Mouse (Mus musculus) bone marrow, adult 2 months (tissue): ENCODE data around the gene Gm9821. TPM values are rescaled to one million over a fixed set of nuclear protein-coding genes. Genes with fewer than 3 reads are reported as not detected.

Experiments
- H3K27ac ChIP-seq: fragments of 200-500 bp; 2 replicates; pipeline ENCODE4 v1.5.1; 2012; ENCODE audit warnings: low read depth, mild to moderate bottlenecking, control low read depth, inconsistent platforms, low read length; ENCODE audit not compliant: control insufficient read depth, poor library complexity, insufficient read depth
- H3K4me1 ChIP-seq: fragments of 200-500 bp; 2 replicates; pipeline ENCODE4 v1.6.1; 2011; ENCODE audit warnings: low read length; ENCODE audit not compliant: control insufficient read depth, insufficient read depth
- H3K4me3 ChIP-seq: fragments of 200-500 bp; replicated peaks from 2 replicates; pipeline ENCODE3; 2011; ENCODE audit warnings: mild to moderate bottlenecking, low read depth, low read length, control low read depth; ENCODE audit not compliant: control insufficient read depth
- CTCF ChIP-seq: fragments of 200-500 bp; IDR thresholded peaks from 2 replicates; pipeline ENCODE4 v1.5.1; 2011; ENCODE audit warnings: low read length, control low read depth; ENCODE audit not compliant: control insufficient read depth, insufficient read depth
- POLR2A ChIP-seq: fragments of 200-500 bp; IDR thresholded peaks from 2 replicates; pipeline ENCODE4 v1.6.1; 2011; ENCODE audit warnings: low read depth, mild to moderate bottlenecking, control low read depth, low read length, borderline replicate concordance; ENCODE audit not compliant: control insufficient read depth
- WGBS: fragments of 180-500 bp; shearing (Covaris S2); methylation state at CpG from one replicate; pipeline ENCODE4 v1.1.7; 2018; 5-methylcytosine and 5-hydroxymethylcytosine counted together
- polyA plus RNA-seq: library from polyadenylated mRNA; stranded (reverse); fragments of >200 nt; gene quantifications from 2 replicates; pipeline ENCODE4 v1.2.4, GENCODE M21; 2011; ENCODE audit warnings: low replicate concordance; ENCODE audit not compliant: missing spikeins, insufficient read depth, insufficient read length

Gene Gm9821
- polyA plus RNA-seq = not detected in 2 replicates

DNA sequence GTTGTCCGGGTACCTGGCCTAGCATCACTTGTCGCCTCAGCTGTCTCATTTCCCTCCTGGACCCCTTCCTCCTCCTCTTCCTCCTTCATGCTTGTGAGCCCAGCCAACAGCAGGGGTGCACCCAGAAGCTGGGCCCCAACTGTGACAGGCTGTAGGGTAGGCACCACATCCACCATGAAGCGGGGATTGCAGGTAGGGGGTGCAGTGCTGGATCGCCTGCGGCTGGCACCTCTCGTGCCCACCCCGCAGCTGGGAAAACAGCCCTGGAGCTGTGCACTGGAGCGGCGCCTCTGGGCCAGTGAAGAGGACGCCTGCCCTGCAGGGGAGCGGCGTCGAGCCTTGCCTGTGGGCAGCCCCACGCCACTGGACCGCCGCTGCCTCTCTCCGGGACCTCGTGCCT, at the start of gene Gm9821:
Gm9821 (plus strand) TSS at position 221 of the 400 bp plus-strand sequence.
- Histone ChIP-seq H3K27ac (no peak within 1 kb of the TSS), H3K4me3 (no peak within 1 kb of the TSS), H3K4me1 (peaks cover 13% of the 10 kb centered on the region)
- TF ChIP-seq CTCF (no peak), POLR2A (no peak)
- WGBS = 87% methylated on average over 18 of the region's 18 CpGs

- Histone ChIP-seq H3K4me3 (no peak overlapping the region), H3K4me1 (no peaks in the 10 kb centered on the region), H3K27ac (no peak overlapping the region)
- TF ChIP-seq POLR2A (no peak), CTCF (no peak)
Measured at GRCm38 (mm10) chr2:91897968-91898367, 47.5 kb upstream of the Gm9821 start.

DNA sequence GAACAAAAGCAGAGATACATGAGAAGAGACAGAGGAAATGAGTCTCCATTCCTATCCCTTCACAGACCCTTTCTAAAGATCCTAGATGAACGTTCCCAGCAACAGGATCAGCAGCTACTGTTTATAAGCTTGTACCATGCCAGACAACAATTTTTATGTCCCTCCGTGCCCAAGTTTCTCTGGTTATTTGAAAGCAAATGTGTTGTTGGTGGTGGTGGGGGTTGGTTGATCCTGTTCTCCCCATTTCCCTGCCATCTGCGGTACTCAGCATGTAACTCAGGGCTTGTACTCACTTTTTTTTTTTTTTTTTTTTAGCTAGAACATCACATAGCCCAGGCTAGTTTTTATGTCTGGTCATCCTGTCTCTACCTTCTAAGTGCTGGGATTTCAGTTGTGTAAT, 46.4 kb upstream of the Gm9821 start:
- TF ChIP-seq POLR2A = no peak
- no peak for TF ChIP-seq CTCF
- H3K27ac ChIP-seq = no peak overlapping the region
- 90% methylated on average over 3 of the region's 3 CpGs for WGBS
- H3K4me3 ChIP-seq = no peak overlapping the region
- H3K4me1 ChIP-seq = no peaks in the 10 kb centered on the region

GRCm38 (mm10) chr2:91900431-91900830, 45.1 kb upstream of the Gm9821 start:
- TF ChIP-seq POLR2A = no peak
- no peak for TF ChIP-seq CTCF
- no peak overlapping the region for H3K4me3 ChIP-seq
- 84% methylated on average over 8 of the region's 8 CpGs for WGBS
- H3K4me1 ChIP-seq = no peaks in the 10 kb centered on the region
- no peak overlapping the region for H3K27ac ChIP-seq

GRCm38 (mm10) chr2:91902336-91902735, 43.2 kb upstream of the Gm9821 start:
- Histone ChIP-seq H3K27ac (no peak overlapping the region), H3K4me1 (no peaks in the 10 kb centered on the region), H3K4me3 (no peak overlapping the region)
- WGBS = 80% methylated on average over 5 of the region's 5 CpGs
- TF ChIP-seq POLR2A = no peak
- TF ChIP-seq CTCF = no peak

GRCm38 (mm10) chr2:91903171-91903925, 42.2 kb upstream of the Gm9821 start:
- Histone ChIP-seq H3K4me3 (no peak overlapping the region), H3K27ac (no peak overlapping the region), H3K4me1 (no peaks in the 10 kb centered on the region)
- TF ChIP-seq CTCF = no peak
- TF ChIP-seq POLR2A = no peak
- WGBS = 92% methylated on average over 3 of the region's 3 CpGs

- Histone ChIP-seq H3K4me1 (no peaks in the 10 kb centered on the region), H3K27ac (no peak overlapping the region), H3K4me3 (no peak overlapping the region)
- 77% methylated on average over 5 of the region's 5 CpGs for WGBS
- TF ChIP-seq POLR2A (no peak), CTCF (no peak)
Measured at GRCm38 (mm10) chr2:91904618-91905307, 40.7 kb upstream of the Gm9821 start.

DNA sequence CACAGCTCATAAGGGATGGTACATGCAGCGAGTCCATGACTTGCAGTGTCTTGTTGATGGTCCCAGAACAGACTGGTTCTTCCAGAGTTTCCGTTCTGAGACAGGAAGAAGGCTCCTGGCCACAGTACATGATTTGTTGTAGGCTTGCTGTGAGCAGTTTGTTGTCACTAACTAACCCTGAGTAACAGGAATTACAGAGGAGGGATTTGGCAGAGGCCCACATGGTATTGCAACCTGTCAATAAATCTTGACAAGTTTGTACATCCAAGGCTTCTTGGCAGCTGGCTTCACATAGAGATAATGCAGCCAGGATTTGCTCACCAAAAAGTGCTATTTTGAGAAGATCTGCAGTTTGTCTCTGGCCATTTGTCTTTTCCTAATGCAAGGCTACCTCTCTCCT, 39.4 kb upstream of the Gm9821 start:
- WGBS = 89% methylated on average over 2 of the region's 2 CpGs
- no peak overlapping the region for H3K27ac ChIP-seq
- H3K4me3 ChIP-seq = no peak overlapping the region
- TF ChIP-seq POLR2A (no peak), CTCF (no peak)
- no peaks in the 10 kb centered on the region for H3K4me1 ChIP-seq
